Comparison of ENCODE assay signal across 8 mouse cellular contexts in the genomic region with DNA sequence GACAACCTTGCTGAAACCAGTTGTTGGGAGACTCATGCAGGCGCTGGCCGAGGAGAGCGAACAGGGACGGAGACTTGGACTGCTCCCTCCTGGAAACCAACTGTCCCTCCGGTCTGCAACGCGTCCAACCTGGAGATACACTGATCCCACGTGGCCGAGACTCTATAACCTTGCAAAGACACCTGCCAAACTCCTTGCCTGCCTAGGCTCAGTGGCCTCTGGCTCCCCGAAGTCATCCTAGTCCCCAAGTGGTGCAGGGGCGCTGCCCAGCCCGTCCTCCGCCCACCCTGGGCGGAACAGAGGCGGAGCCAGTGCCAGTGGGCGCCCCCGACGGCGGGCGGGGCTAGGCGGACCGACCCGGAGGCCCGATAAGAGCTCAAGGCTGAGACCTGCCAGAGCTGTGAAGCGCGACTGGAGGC. TPM values are rescaled to one million over a fixed set of nuclear protein-coding genes. Genes with fewer than 3 reads are reported as not detected.
DNase-seq lines count a peak whose midpoint lies in the region; ATAC-seq lines count a peak whose summit lies in the region.

A gene (plus strand): TSS at position 345 of the 419 bp plus-strand sequence.

- H3K4me1 ChIP-seq in erythroblast, embryonic 14.5 days (ENCODE audit: control insufficient read depth), result peaks cover 34% of the 10 kb centered on the region
- peaks cover 7% of the 10 kb centered on the region; the same call in 1 of the 2 replicates for H3K4me1 ChIP-seq in hindbrain, embryonic 14.5 days (replicated peaks; ENCODE audit: control insufficient read depth, insufficient read depth, low read length)
- peaks cover 8% of the 10 kb centered on the region for H3K4me1 ChIP-seq in liver, embryonic 11.5 days (replicated peaks; ENCODE audit: control insufficient read depth, insufficient read depth, low read length)
- H3K4me1 ChIP-seq in neural tube, embryonic 11.5 days (ENCODE audit: control insufficient read depth, insufficient read depth, low read length), result peaks cover 5% of the 10 kb centered on the region; the same call in 1 of the 2 replicates

- H3K27me3 ChIP-seq in erythroblast, embryonic 14.5 days (ENCODE audit: control insufficient read depth), result peaks cover 64% of the 10 kb centered on the region
- peaks cover 48% of the 10 kb centered on the region for H3K27me3 ChIP-seq in hindbrain, embryonic 14.5 days (ENCODE audit: control insufficient read depth, insufficient read depth, low read length)
- H3K27me3 ChIP-seq in liver, embryonic 11.5 days (replicated peaks; ENCODE audit: control insufficient read depth, insufficient read depth, low read length), result peaks cover 36% of the 10 kb centered on the region
- peaks cover 29% of the 10 kb centered on the region for H3K27me3 ChIP-seq in neural tube, embryonic 11.5 days (ENCODE audit: control insufficient read depth, insufficient read depth, low read length)

- DNase-seq in B cell, adult 2 months, result peak; percentile 7 to 8
- DNase-seq in adrenal gland, adult 18-20 months (ENCODE audit: low spot score in 2 of 2), result peak; percentile 62 to 76
- DNase-seq in hindbrain, embryonic 14.5 days (ENCODE audit: low spot score), result no peak
- peak; percentile 80 for DNase-seq in liver, embryonic 11.5 days (ENCODE audit: low spot score)
- DNase-seq in neural tube, embryonic 11.5 days (ENCODE audit: low spot score), result peak; percentile 44
- DNase-seq in layer of hippocampus, postnatal 36 days, result no peak
- DNase-seq in right cerebral cortex, adult 18-20 months, result no peak

- H3K4me3 ChIP-seq in erythroblast, embryonic 14.5 days (replicated peaks), result peak within 1 kb of the TSS; percentile 65
- peak within 1 kb of the TSS; percentile 41 for H3K4me3 ChIP-seq in hindbrain, embryonic 14.5 days (replicated peaks; ENCODE audit: low read length)
- H3K4me3 ChIP-seq in liver, embryonic 11.5 days (ENCODE audit: low read depth, low read length), result peak within 1 kb of the TSS; percentile 50
- H3K4me3 ChIP-seq in neural tube, embryonic 11.5 days (ENCODE audit: low read depth, low read length), result peak within 1 kb of the TSS; percentile 34

- no peaks in the 10 kb centered on the region for H3K36me3 ChIP-seq in erythroblast, embryonic 14.5 days (ENCODE audit: control insufficient read depth)
- H3K36me3 ChIP-seq in hindbrain, embryonic 14.5 days (replicated peaks; ENCODE audit: control insufficient read depth, insufficient read depth), result no peaks in the 10 kb centered on the region
- H3K36me3 ChIP-seq in liver, embryonic 11.5 days (ENCODE audit: control insufficient read depth, insufficient read depth, low read length), result no peaks in the 10 kb centered on the region
- no peaks in the 10 kb centered on the region for H3K36me3 ChIP-seq in neural tube, embryonic 11.5 days (ENCODE audit: control insufficient read depth, insufficient read depth, low read length)

- WGBS in hindbrain, embryonic 14.5 days, result under 1% methylated on average over 26 of the region's 26 CpGs
- WGBS in liver, embryonic 11.5 days, result under 1% methylated on average over 26 of the region's 26 CpGs
- 0% methylated on average over 25 of the region's 26 CpGs for whole genome bisulfite sequencing in neural tube, embryonic 11.5 days

- peak within 1 kb of the TSS; percentile 67 for H3K4me2 ChIP-seq in hindbrain, embryonic 14.5 days (replicated peaks)
- H3K4me2 ChIP-seq in liver, embryonic 11.5 days, result peak within 1 kb of the TSS; percentile 88
- H3K4me2 ChIP-seq in neural tube, embryonic 11.5 days (ENCODE audit: low read depth), result peak within 1 kb of the TSS; percentile 61

- peak; percentile 72 for ATAC-seq in hindbrain, embryonic 14.5 days (ENCODE audit: low FRiP score)
- ATAC-seq in liver, embryonic 11.5 days (replicated peaks; ENCODE audit: low FRiP score), result peak; percentile 97
- no peak for ATAC-seq in neural tube, embryonic 11.5 days (ENCODE audit: insufficient read depth, low FRiP score, low TSS enrichment)

- H3K9me3 ChIP-seq in erythroblast, embryonic 14.5 days (ENCODE audit: control insufficient read depth, low read length), result no peaks in the 10 kb centered on the region
- no peaks in the 10 kb centered on the region for H3K9me3 ChIP-seq in hindbrain, embryonic 14.5 days (ENCODE audit: control insufficient read depth, low read length)
- no peaks in the 10 kb centered on the region for H3K9me3 ChIP-seq in liver, embryonic 11.5 days (ENCODE audit: control insufficient read depth, low read length)
- no peaks in the 10 kb centered on the region for H3K9me3 ChIP-seq in neural tube, embryonic 11.5 days (ENCODE audit: control insufficient read depth, low read length)

- H3K27ac ChIP-seq in hindbrain, embryonic 14.5 days, result no peak within 1 kb of the TSS
- H3K27ac ChIP-seq in liver, embryonic 11.5 days (ENCODE audit: low read depth, low read length), result no peak within 1 kb of the TSS
- H3K27ac ChIP-seq in neural tube, embryonic 11.5 days (ENCODE audit: low read depth, low read length), result no peak within 1 kb of the TSS

- H3K9ac ChIP-seq in hindbrain, embryonic 14.5 days, result peak within 1 kb of the TSS; percentile 40
- H3K9ac ChIP-seq in liver, embryonic 11.5 days (ENCODE audit: low read depth, low read length), result peak within 1 kb of the TSS; percentile 4
- H3K9ac ChIP-seq in neural tube, embryonic 11.5 days (ENCODE audit: low read length), result peak within 1 kb of the TSS; percentile 29; the same call in 1 of the 2 replicates

RNA-seq across cellular contexts. Expression of the gene that starts here (rescaled TPM):
- under 1 TPM in 1 of 2 experiments, not detected in 1; 0.10 TPM for total RNA-seq in adrenal gland, adult 18-20 months (2021)
- 0.07 TPM in 1 of 2 replicates, not detected in the other for polyA plus RNA-seq in erythroblast, embryonic 14.5 days (2012)
- 0.16 and 0.33 TPM in 2 replicates for polyA plus RNA-seq in hindbrain, embryonic 14.5 days (2014; fragmentation: Nextera tagmentation; extraction: Ambion mirVana)
- polyA plus RNA-seq in liver, embryonic 11.5 days (2014; fragmentation: Nextera tagmentation; extraction: Ambion mirVana), result 0.70 and 1.2 TPM in 2 replicates
- 0.20 TPM in 1 of 2 replicates, not detected in the other for polyA plus RNA-seq in neural tube, embryonic 11.5 days (2014; fragmentation: Nextera tagmentation; extraction: Ambion mirVana)
- total RNA-seq in layer of hippocampus, postnatal 36 days (2021), result under 1 TPM in 1 of 2 experiments, not detected in 1; 0.10 TPM

Comparison
In these comparisons a context has a peak if more than half of its experiments do, and no peak if none do; other contexts are left out.
1. Peak in DNase-seq in adrenal gland, adult 18-20 months; RNA of the gene not detected or under 1 TPM.
2. Peak in ATAC-seq, H3K4me3 ChIP-seq, H3K9ac ChIP-seq and H3K4me2 ChIP-seq in hindbrain, embryonic 14.5 days; RNA of the gene not detected or under 1 TPM.
3. Peak in DNase-seq, H3K4me3 ChIP-seq, H3K9ac ChIP-seq and H3K4me2 ChIP-seq in neural tube, embryonic 11.5 days; RNA of the gene not detected or under 1 TPM.
4. DNase-seq: peak in B cell, adult 2 months (2 of 2) and liver, embryonic 11.5 days (single experiment); none in hindbrain, embryonic 14.5 days (single experiment), layer of hippocampus, postnatal 36 days (0 of 2) and right cerebral cortex, adult 18-20 months (single experiment).
5. Peak in every context shown above with its lines, with median percentiles within 50 percentile points of each other: H3K4me3 ChIP-seq, H3K4me2 ChIP-seq and H3K9ac ChIP-seq.